Mouse (Mus musculus) lung, postnatal 0 days (tissue): ENCODE data around the gene Gpi1.

Experiments
- CTCF ChIP-seq: IDR thresholded peaks from 2 replicates; pipeline ENCODE4 v1.5.1; 2016; ENCODE audit warnings: antibody characterized with exemption, mild to moderate bottlenecking
- EP300 ChIP-seq: IDR thresholded peaks from 2 replicates; pipeline ENCODE4 v1.6.1; 2016; ENCODE audit warnings: antibody characterized with exemption, mild to moderate bottlenecking, control low read depth

GRCm38 (mm10) chr7:34167766-34168469 is 62.2 kb downstream of the Gpi1 start:
- TF ChIP-seq CTCF = no peak
- TF ChIP-seq EP300 = no peak
